Mouse (Mus musculus) v-Abl transformed pro-B cells (cell line): ENCODE results near the gene Pcdh11x.
"Not testable (repeated sequence)": the region's sequence is repeated elsewhere in the genome, so short reads cannot be mapped to it uniquely, and the experiment has no call there.

Experiments used
- in situ Hi-C, 2 experiments: fragments of 400-800 bp; cut with MboI; formaldehyde crosslinking; loops; one replicate each; pipeline ENCODE4 v1.15.1; 2025; ENCODE audit not compliant: unreplicated experiment in 2 of 2

Gene Pcdh11x

GRCm38 (mm10) chrX:120290011-120290899 is at the start of gene Pcdh11x:
Gene Pcdh11x, plus strand, starts transcription at chrX:120290259.
- in situ Hi-C loops, result no loop called here

GRCm38 (mm10) chrX:120260089-120260488 is 30.0 kb upstream of the Pcdh11x start:
- in situ Hi-C loops, result no loop called here

- in situ Hi-C loops, result loop anchor here in 1 of 2 experiments (10.0 kb wide), 1 partner anchor 281 kb away; no protein-coding TSS in a partner anchor
Observed at GRCm38 (mm10) chrX:120285522-120285921, 4.5 kb upstream of the Pcdh11x start.

- in situ Hi-C loops, result loop anchor here in 1 of 2 experiments (10.0 kb wide), 1 partner anchor 283 kb away; no protein-coding TSS in a partner anchor
Observed at GRCm38 (mm10) chrX:120287502-120287901, 2.6 kb upstream of the Pcdh11x start.

GRCm38 (mm10) chrX:120290900-120291280 is 831 bp downstream of the Pcdh11x start:
- in situ Hi-C loops, result no loop called here

- in situ Hi-C loops, result no loop called here
Observed at GRCm38 (mm10) chrX:120291696-120292095, 1.6 kb downstream of the Pcdh11x start.

GRCm38 (mm10) chrX:120292832-120293750 is 3.0 kb downstream of the Pcdh11x start:
- in situ Hi-C loops, result no loop called here

GRCm38 (mm10) chrX:120301469-120302175 is 11.6 kb downstream of the Pcdh11x start:
- in situ Hi-C loops, result no loop called here

- in situ Hi-C loops, result not testable (repeated sequence)
Observed at GRCm38 (mm10) chrX:120312995-120313394, 22.9 kb downstream of the Pcdh11x start, which contains the start of gene H2afb3. Gene H2afb3, minus strand, starts transcription at chrX:120313095.

- in situ Hi-C loops, result no loop called here
Observed at GRCm38 (mm10) chrX:120466225-120466624, 176.2 kb downstream of the Pcdh11x start.

GRCm38 (mm10) chrX:120486428-120486827 is 196.4 kb downstream of the Pcdh11x start:
- in situ Hi-C loops, result no loop called here

GRCm38 (mm10) chrX:120524986-120525385 is 234.9 kb downstream of the Pcdh11x start:
- in situ Hi-C loops, result no loop called here

GRCm38 (mm10) chrX:120599309-120599708 is 309.2 kb downstream of the Pcdh11x start:
- in situ Hi-C loops, result no loop called here

- in situ Hi-C loops, result no loop called here
Observed at GRCm38 (mm10) chrX:120618460-120618859, 328.4 kb downstream of the Pcdh11x start.

- in situ Hi-C loops, result not testable (repeated sequence)
Observed at GRCm38 (mm10) chrX:120670236-120670635, 380.2 kb downstream of the Pcdh11x start.

GRCm38 (mm10) chrX:120734144-120734543 is 444.1 kb downstream of the Pcdh11x start:
- in situ Hi-C loops, result no loop called here

- in situ Hi-C loops, result no loop called here
Observed at GRCm38 (mm10) chrX:120735792-120736191, 445.7 kb downstream of the Pcdh11x start.

GRCm38 (mm10) chrX:120944556-120944955 is 654.5 kb downstream of the Pcdh11x start:
- in situ Hi-C loops, result no loop called here
